Mouse (Mus musculus): Measurements from ENCODE around the gene Flot1.

DNA sequence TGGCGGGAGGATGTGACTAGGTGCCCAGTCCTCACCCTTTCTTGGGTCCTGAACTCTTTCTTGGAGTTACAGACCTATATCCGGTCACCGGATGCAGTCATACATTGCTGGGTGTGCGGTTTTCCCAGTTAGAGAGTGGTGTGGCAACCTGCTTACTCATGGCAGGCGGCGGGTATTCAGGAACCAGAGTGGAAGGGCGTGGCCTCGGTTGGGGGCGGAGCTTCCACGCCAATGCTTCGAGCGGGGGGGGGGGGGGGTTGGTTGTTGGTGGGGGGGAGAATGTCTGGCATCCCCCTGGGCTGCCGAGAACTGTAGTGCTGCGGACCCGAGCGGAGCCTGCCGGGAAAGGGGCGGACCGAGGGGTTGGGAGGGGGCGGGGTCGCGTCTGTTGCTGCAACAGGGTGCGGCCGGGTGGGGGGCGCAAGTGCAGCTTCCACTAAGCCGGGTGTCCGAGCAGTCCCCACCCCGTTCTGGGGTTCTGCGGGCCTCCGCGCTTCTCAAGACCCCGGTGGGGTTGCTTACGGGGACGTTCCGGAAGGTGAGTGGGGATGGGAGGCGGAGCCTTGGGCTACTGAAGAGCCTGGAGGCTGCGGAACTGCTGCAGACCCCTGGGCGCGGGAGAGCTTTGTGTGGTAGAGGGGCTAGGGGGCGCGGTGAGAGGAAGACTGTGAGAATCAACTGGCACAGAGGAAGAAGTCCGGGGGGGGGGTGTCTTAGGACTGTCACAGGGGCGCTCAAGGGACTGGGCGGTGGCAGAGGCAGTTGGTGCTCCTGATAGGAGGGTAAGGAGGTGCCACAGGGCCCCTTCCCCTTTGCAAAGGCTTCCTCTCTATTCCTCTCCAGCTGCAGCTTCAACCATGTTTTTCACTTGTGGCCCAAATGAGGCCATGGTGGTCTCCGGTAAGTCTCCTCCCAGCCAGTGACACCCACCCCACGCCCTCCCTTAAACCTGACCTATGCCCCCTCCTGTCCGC, at the start of gene Flot1:
- TF ChIP-seq CTCF (IDR thresholded peaks at IDR 0.05 in 2 of 3, conservative IDR thresholded peaks at IDR 0.05 in 1 of 3; ENCODE audit: control insufficient read depth in 1 of 3, insufficient read depth in 1 of 3, low read depth in 2 of 3, low read length in 3 of 3, poor library complexity in 1 of 3, severe bottlenecking in 1 of 3) (no peak), POLR2A (IDR thresholded peaks at IDR 0.05; ENCODE audit: control insufficient read depth in 1 of 2, insufficient read depth in 1 of 2, low read depth in 1 of 2, low read length in 2 of 2, poor library complexity in 1 of 2) (peak; percentile 20 to 70; a peak in 2 of 4 replicates), NELFE (IDR thresholded peaks at IDR 0.05; ENCODE audit: low read depth, low read length) (peak; percentile 63), HCFC1 (IDR thresholded peaks at IDR 0.05; ENCODE audit: low read depth, low read length) (peak; percentile 63), CHD2 (IDR thresholded peaks at IDR 0.05; ENCODE audit: low read length) (no peak), JUND (IDR thresholded peaks at IDR 0.05; ENCODE audit: low read depth, low read length) (no peak), ZNF384 (IDR thresholded peaks at IDR 0.05; ENCODE audit: low read depth, low read length) (no peak), EP300 (IDR thresholded peaks at IDR 0.05; ENCODE audit: low read depth in 1 of 2, low read length in 2 of 2) (peak in 1 of 2 experiments; percentile 79; a peak in 3 of 4 replicates), POLR2AphosphoS2 (IDR thresholded peaks at IDR 0.05; ENCODE audit: low read length) (peak; percentile 85), TAL1 (IDR thresholded peaks at IDR 0.05; ENCODE audit: low read length) (0 out of 2 replicates have a peak, but pooled peaks have one; percentile 18), RAD21 (IDR thresholded peaks at IDR 0.05; ENCODE audit: low read depth, low read length) (no peak)
